In the genomic region with DNA sequence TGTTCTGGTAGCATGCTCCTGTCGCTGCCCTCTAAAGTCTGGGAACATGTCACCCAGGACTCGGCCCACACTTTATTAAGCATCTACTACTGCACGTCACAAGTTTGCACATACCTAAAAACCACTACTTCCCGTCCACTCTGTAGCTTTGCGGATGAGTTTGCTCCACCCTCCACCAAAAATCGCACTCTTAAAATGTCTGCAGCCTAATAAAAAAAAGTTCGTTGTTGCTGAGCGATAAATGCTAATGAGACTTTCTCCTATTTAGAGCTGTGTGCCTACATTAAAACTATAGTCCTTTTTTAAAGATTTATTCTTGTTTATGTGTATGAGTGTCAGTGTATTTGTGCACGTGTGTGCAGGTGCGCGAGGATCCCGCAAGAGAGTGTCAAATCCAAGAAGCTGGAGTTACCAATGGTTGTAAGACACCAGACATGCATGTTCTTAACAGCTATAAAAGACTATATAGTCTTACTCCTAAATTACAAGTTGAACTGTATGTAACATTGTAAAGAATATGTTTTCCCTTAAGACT, we compare ENCODE assay signal across 8 mouse cellular contexts. TPM values are rescaled to one million over a fixed set of nuclear protein-coding genes. Genes with fewer than 3 reads are reported as not detected.
DNase-seq lines count a peak whose midpoint lies in the region; ATAC-seq and TF ChIP-seq lines count a peak whose summit lies in the region.

No protein-coding gene starts in this region.

- peak overlapping the region; percentile 78 for H3K4me3 ChIP-seq in kidney, embryonic 14.5 days (ENCODE audit: low read length)
- H3K4me3 ChIP-seq in bone marrow macrophage, adult 2 months (ENCODE audit: insufficient read depth, low read length) = peak overlapping the region; percentile 81
- peak overlapping the region; percentile 91 for H3K4me3 ChIP-seq in hindbrain, embryonic 14.5 days (replicated peaks; ENCODE audit: low read length)
- peak overlapping the region; percentile 91 for H3K4me3 ChIP-seq in midbrain, embryonic 13.5 days (replicated peaks)

- H3K4me2 ChIP-seq in kidney, embryonic 14.5 days (replicated peaks; ENCODE audit: low read depth, low read length) = peak overlapping the region; percentile 74
- peak overlapping the region; percentile 80 for H3K4me2 ChIP-seq in hindbrain, embryonic 14.5 days (replicated peaks)
- H3K4me2 ChIP-seq in midbrain, embryonic 13.5 days (replicated peaks) = peak overlapping the region; percentile 62

- peak overlapping the region; percentile 65; the same call in 1 of the 2 replicates for H3K27ac ChIP-seq in kidney, embryonic 14.5 days (ENCODE audit: low read depth, low read length)
- no peak overlapping the region for H3K27ac ChIP-seq in bone marrow macrophage, adult 2 months (ENCODE audit: insufficient read depth, low read depth, low read length)
- peak overlapping the region; percentile 72 for H3K27ac ChIP-seq in hindbrain, embryonic 14.5 days
- peak overlapping the region; percentile 90 for H3K27ac ChIP-seq in midbrain, embryonic 13.5 days

- 0 out of 2 replicates have a peak, but pooled peaks cover 2% of the 10 kb centered on the region for H3K36me3 ChIP-seq in kidney, embryonic 14.5 days (ENCODE audit: control insufficient read depth, insufficient read depth, low read length)
- peaks cover under 1% of the 10 kb centered on the region for H3K36me3 ChIP-seq in hindbrain, embryonic 14.5 days (replicated peaks; ENCODE audit: control insufficient read depth, insufficient read depth)
- H3K36me3 ChIP-seq in midbrain, embryonic 13.5 days = peaks cover 2% of the 10 kb centered on the region; the same call in 1 of the 2 replicates

- H3K4me1 ChIP-seq in kidney, embryonic 14.5 days (ENCODE audit: control insufficient read depth, insufficient read depth, low read length) = no peaks in the 10 kb centered on the region
- peaks cover 7% of the 10 kb centered on the region for H3K4me1 ChIP-seq in bone marrow macrophage, adult 2 months (ENCODE audit: control insufficient read depth, insufficient read depth, low read length)
- peaks cover 13% of the 10 kb centered on the region for H3K4me1 ChIP-seq in hindbrain, embryonic 14.5 days (replicated peaks; ENCODE audit: control insufficient read depth, insufficient read depth, low read length)
- peaks cover 16% of the 10 kb centered on the region for H3K4me1 ChIP-seq in midbrain, embryonic 13.5 days (replicated peaks)

- no peak for TF ChIP-seq CTCF in bone marrow macrophage, adult 2 months (IDR thresholded peaks at IDR 0.05; ENCODE audit: low read depth, low read length)

- peak overlapping the region; percentile 84 for H3K9ac ChIP-seq in kidney, embryonic 14.5 days (ENCODE audit: low read depth, low read length)
- H3K9ac ChIP-seq in hindbrain, embryonic 14.5 days = peak overlapping the region; percentile 66
- H3K9ac ChIP-seq in midbrain, embryonic 13.5 days (replicated peaks) = peak overlapping the region; percentile 82

- WGBS in kidney, embryonic 14.5 days = 44% methylated on average over 12 of the region's 12 CpGs
- 48% methylated on average over 12 of the region's 12 CpGs for WGBS in hindbrain, embryonic 14.5 days
- 50% methylated on average over 12 of the region's 12 CpGs for WGBS in midbrain, embryonic 13.5 days

- DNase-seq in kidney, adult 8-10 months = no peak
- no peak for DNase-seq in hindbrain, embryonic 14.5 days (ENCODE audit: low spot score)
- no peak for DNase-seq in gastrocnemius, adult 18-20 months (ENCODE audit: low spot score)
- DNase-seq in spleen, adult 18-20 months = no peak
- DNase-seq in right cerebral cortex, postnatal 4 days = no peak

- no peak for TF ChIP-seq POLR2A in bone marrow macrophage, adult 2 months (IDR thresholded peaks at IDR 0.05; ENCODE audit: borderline replicate concordance, low read depth, low read length)

- no peaks in the 10 kb centered on the region for H3K27me3 ChIP-seq in kidney, embryonic 14.5 days (ENCODE audit: control insufficient read depth, insufficient read depth, low read length)
- H3K27me3 ChIP-seq in hindbrain, embryonic 14.5 days (ENCODE audit: control insufficient read depth, insufficient read depth, low read length) = no peaks in the 10 kb centered on the region
- H3K27me3 ChIP-seq in midbrain, embryonic 13.5 days = no peaks in the 10 kb centered on the region

- ATAC-seq in kidney, embryonic 14.5 days (ENCODE audit: low FRiP score, low TSS enrichment) = no peak
- no peak for ATAC-seq in hindbrain, embryonic 14.5 days (ENCODE audit: low FRiP score)
- no peak for ATAC-seq in midbrain, embryonic 13.5 days

- no peaks in the 10 kb centered on the region for H3K9me3 ChIP-seq in kidney, embryonic 14.5 days (ENCODE audit: control insufficient read depth, low read length)
- no peaks in the 10 kb centered on the region for H3K9me3 ChIP-seq in hindbrain, embryonic 14.5 days (ENCODE audit: control insufficient read depth, low read length)
- no peaks in the 10 kb centered on the region for H3K9me3 ChIP-seq in midbrain, embryonic 13.5 days

RNA-seq across cellular contexts. Expression of a gene that starts 0.7 kb away (rescaled TPM):
- 37.9 and 39.6 TPM in 2 replicates for polyA plus RNA-seq in kidney, embryonic 14.5 days (2014; fragmentation: Nextera tagmentation; extraction: Ambion mirVana)
- polyA plus RNA-seq in bone marrow macrophage, adult 2 months (2012; ENCODE audit: insufficient read depth, insufficient read length, missing spikeins) = 20.4 and 22.5 TPM in 2 replicates
- 19.8 and 20.4 TPM in 2 replicates for polyA plus RNA-seq in hindbrain, embryonic 14.5 days (2014; fragmentation: Nextera tagmentation; extraction: Ambion mirVana)
- 15.9 and 18.7 TPM in 2 replicates for polyA plus RNA-seq in midbrain, embryonic 13.5 days (2015; fragmentation: Nextera tagmentation; extraction: Ambion mirVana)
- 10 to 100 TPM in 1 of 2 experiments, 1 to 10 TPM in 1; 9.7 to 12.7 TPM for total RNA-seq in gastrocnemius, adult 18-20 months (2021)

RNA-seq across cellular contexts. Expression of a gene that starts 0.9 kb away (rescaled TPM):
- 17.8 and 26.2 TPM in 2 replicates for polyA plus RNA-seq in kidney, embryonic 14.5 days (2014; fragmentation: Nextera tagmentation; extraction: Ambion mirVana)
- 48.3 and 56.7 TPM in 2 replicates for polyA plus RNA-seq in bone marrow macrophage, adult 2 months (2012; ENCODE audit: insufficient read depth, insufficient read length, missing spikeins)
- polyA plus RNA-seq in hindbrain, embryonic 14.5 days (2014; fragmentation: Nextera tagmentation; extraction: Ambion mirVana) = 22.2 and 22.7 TPM in 2 replicates
- 17.3 and 20.1 TPM in 2 replicates for polyA plus RNA-seq in midbrain, embryonic 13.5 days (2015; fragmentation: Nextera tagmentation; extraction: Ambion mirVana)
- total RNA-seq in gastrocnemius, adult 18-20 months (2021) = 1 to 10 TPM; 1.7 to 2.2 TPM

RNA-seq across cellular contexts. Expression of a gene that starts 40.4 kb away (rescaled TPM):
- 544 and 625 TPM in 2 replicates for polyA plus RNA-seq in kidney, embryonic 14.5 days (2014; fragmentation: Nextera tagmentation; extraction: Ambion mirVana)
- polyA plus RNA-seq in bone marrow macrophage, adult 2 months (2012; ENCODE audit: insufficient read depth, insufficient read length, missing spikeins) = 517 and 528 TPM in 2 replicates
- 626 and 634 TPM in 2 replicates for polyA plus RNA-seq in hindbrain, embryonic 14.5 days (2014; fragmentation: Nextera tagmentation; extraction: Ambion mirVana)
- 469 and 478 TPM in 2 replicates for polyA plus RNA-seq in midbrain, embryonic 13.5 days (2015; fragmentation: Nextera tagmentation; extraction: Ambion mirVana)
- 1,000 to 10,000 TPM; 1,039 to 1,209 TPM for total RNA-seq in gastrocnemius, adult 18-20 months (2021)
